Mouse (Mus musculus): ENCODE data around the gene Nrxn3.

Nrxn3 gene

DNA sequence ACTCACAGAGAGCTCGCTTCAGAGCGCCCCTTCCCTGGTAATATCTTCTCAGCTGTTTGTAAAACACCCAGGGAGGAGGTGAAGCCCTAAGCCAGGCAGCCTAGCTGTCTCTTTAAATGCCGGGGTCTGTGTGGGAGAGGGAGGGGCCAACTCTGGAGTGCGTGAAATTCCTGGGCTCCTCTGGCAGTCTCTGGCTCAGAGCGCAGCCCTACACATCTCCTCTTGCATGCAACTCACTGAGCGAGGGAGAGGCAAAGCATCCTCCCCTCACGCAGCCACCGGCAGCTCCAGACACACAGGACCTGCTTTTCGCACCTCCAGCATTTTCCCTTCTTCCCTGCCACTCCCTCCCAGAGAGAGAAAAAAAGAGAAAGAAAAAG is at the start of gene Nrxn3:
Gene Nrxn3 (plus strand): TSS at position 186 of the 380 bp plus-strand sequence.
- no peak for DNase-seq (ENCODE audit: low spot score in 2 of 2)

DNA sequence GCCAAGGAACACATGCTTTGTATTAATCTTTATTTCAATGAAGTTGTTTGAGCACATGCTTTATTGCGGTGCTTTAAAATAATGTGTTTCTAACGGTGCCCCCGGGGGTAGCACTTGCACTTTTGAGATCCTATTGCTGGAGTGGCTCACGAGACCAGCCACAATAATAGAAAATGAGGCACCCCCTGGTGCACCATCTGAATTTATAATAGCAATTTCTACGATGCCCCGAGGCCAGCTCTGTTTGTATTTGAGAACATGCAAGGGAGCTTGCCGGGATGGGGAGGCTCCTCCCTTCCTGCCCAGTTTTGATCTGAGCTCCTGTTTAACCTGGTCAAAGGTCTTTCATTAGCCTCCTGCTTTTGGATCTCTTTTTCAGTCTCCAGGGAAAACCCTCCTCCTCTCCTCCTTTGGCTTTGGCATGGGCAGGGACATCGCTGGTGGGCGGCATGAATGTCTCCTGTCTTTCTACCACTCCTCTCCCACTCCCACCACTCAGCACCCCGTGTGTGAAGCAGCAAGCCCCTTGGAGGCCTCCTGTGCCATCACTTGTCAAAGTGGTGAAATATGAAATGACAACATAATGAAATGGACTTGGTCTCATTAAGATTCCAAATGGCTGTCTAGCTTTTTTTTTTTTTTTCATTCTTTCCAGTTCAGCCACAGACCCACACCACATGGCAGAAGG is 18.4 kb upstream of the Nrxn3 start:
- no peak for DNase-seq (ENCODE audit: low spot score in 2 of 2)

DNA sequence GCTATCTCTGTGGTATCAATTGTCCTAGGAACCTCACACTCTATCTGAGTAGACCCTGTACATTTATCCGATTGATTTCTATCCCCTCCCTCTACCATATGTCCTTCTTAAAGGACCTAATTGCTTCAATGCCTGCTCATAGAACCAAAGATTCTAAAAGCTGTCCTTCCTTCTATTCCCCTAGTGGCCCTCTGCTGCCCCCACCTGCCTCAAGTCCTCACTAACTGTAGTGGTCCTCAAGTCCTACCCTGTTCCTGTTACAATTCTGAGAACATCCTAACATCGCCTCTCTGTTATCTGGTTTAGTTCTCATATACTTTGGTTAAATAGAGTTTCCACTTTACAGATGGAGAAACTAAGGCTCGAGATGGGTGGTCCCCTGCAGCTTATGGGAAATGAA is 16.7 kb upstream of the Nrxn3 start:
- no peak for DNase-seq (ENCODE audit: low spot score in 2 of 2)

DNA sequence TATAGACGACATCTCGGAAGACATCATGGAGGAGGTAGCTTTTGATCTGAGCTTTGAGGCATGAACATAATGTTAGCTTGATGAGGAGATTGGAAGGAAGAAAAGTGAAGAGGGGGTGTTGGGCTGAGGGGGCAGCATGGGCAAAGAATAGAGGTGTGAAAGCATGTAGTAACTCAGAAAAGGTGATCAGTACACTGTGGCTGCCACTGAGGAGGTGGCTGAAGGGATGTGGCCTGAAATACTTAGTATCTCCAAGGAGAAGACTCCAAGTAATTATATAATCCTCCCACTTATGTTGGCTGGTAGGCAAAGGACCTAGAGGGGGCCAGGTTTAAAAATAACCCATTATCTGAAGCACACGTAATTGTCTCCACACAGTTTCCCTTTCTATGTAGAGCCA is 14.9 kb upstream of the Nrxn3 start:
- DNase-seq (ENCODE audit: low spot score in 2 of 2): no peak

DNA sequence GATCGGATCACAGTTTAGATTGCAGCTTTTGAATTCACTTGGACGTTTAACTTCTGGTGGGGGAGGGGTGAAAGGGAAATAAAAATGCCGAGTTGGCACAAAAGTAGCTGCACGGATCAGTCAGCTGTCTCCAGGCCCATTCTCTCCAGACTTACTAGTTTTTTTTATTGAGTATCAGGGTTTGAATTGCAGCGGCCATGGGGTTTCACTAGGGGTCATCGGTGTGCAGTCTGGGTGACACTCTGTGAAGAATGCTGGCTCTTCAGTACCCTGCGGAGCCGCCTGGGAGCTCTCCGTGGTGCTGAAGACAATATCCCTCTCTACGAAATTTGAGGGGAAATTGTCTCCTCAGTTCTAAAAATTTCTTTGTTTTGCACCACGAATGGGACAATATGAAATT is 13.5 kb upstream of the Nrxn3 start:
- no peak for DNase-seq (ENCODE audit: low spot score in 2 of 2)

DNA sequence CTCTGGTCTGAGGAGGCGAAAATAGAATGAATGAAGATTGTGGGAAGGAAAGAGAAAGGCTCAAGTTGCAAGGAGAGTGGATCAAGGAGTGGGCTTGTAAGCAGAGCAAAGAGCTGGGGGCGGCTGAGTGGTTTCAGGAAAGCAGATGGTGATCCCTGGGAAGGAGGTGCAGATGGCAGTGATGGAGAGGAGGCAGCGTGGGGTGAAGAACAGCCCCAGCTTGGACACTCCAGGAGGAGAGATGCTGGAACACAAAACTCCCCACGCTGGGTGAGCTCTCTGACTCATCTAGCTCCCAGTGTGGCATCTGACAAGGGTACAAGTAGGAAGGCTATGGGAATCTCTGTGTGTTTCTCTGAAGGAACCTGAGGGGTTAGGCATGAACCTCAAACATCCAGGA is 9.2 kb upstream of the Nrxn3 start:
- DNase-seq (ENCODE audit: low spot score in 2 of 2): no peak

DNA sequence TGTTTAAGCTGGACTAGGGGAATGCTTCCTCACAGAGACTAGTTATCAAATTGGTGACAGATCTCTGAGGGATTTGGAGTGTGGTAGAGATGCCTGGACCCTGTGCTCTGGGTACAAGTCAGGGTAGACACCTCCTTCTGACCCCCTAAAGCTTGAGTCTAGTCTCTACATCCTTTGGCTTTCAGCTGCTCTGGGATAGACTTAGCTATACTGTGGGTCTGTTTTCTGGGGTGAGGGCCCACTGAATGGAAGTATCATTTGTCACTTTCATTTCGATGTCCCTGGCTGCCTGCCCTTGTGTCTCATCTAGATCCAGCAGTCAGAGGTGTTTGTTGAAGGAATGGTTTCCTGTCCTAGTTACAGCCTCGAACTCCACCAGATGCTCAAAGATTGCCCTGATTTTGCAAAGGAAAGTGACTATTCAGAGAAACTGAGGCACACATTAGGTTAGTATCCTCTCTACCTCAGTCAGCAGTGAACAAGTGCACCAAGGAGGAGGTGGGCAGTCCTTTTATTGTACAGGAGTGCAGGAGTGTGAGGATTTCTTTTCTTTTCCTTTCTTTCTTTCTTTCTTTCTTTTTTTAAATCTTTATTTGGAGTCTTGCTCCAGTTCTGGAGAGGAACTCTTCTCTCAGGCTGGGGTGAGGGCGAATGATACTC is 515 bp upstream of the Nrxn3 start:
- no peak for DNase-seq (ENCODE audit: low spot score in 2 of 2)

DNA sequence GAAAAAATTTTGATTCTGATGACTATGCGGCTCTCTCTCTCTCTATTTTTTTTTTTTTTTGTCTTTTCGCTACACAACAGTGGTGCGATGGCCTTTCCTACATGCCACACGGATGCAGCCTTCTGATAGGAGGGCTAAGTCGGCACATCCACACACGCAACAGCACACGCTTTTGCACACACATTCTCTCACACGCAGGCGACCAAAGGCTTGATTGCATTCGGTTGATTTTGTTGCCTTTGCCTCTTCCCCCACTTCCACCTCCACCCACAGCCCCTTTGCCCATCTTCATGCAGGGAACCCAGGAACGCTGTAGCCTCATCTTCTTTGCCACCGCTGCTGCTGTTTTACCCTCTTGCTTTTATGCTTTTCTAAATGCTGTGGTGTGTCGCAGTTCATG is 3.6 kb downstream of the Nrxn3 start:
- no peak for DNase-seq (ENCODE audit: low spot score in 2 of 2)

DNA sequence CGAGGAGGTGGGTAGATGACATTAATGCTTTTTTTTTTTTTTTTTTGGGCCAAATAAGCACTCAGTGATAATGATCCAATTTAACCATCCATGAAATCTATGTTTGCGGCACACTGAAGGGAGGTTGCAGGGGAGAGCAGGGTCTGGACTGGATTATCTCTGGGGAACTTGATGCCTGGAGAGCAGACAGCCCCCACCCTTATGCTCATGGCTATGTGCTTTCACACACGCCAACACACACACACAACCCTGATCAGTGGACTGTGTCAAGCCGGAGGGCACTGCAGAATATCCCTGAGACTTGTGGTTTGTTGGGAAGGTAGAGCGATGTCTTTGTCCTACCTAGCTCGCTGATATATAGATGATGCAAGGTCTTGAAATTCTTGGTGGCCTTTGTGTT is 4.1 kb downstream of the Nrxn3 start:
- no peak for DNase-seq (ENCODE audit: low spot score in 2 of 2)

DNA sequence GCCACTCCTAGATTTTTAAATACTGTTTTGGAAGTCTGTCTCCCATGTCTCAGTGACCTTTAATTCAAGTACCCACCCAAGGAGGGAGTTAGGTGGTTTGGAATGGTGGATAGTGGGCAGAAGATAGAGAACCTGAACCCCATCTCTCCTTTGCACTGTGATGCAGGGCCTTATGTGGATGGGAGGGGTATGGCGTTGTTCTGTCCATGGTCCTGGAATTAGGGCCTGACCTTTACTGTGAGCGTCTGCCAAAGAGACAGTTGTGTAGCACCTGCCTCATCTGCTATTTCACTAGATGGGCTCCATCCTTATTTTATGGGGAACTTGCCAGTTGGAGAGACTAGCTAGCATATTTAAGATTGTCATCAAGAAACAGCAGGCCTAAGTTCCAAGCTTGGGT is 8.0 kb downstream of the Nrxn3 start:
- no peak for DNase-seq (ENCODE audit: low spot score in 2 of 2)

DNA sequence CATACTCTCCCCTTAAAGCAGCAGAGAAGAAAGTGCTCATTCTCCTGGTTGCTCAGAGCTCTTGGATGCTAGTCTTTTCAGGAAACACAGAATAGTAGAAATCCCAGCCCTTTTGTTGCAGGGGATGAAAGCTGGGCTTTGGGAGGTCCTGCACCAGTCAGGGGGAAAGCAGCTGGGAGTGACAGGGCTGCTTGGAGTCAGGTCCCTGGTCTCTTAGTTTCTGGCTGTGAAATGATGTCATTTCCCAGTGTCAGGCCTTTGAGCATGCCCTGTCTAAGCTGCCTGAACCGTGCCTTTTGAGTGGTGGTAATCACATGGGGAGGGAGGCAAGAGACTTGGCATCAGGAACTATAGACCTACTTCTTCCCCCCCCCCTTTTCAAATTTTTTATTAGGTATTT is 12.4 kb downstream of the Nrxn3 start:
- DNase-seq (ENCODE audit: low spot score in 2 of 2): no peak

DNA sequence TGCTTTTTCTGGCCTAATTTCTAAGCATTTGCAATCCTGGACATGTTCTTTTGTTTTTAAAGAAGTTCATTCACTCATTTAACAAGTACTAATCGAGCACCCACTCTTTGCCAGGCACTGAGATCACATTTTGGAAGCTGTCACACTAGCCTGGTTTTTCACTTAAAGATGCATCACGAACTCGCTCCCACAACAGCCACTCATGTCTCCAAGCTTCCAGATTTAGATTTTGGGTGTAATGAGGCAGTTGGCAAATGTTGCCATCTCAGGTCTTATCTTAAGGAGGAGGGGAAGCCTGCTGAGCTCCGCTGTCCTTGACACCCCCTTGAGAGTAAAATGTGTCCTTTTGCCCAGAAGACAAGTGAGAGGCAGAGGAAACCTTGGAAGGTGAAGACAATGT is 14.4 kb downstream of the Nrxn3 start:
- no peak for DNase-seq (ENCODE audit: low spot score in 2 of 2)

DNA sequence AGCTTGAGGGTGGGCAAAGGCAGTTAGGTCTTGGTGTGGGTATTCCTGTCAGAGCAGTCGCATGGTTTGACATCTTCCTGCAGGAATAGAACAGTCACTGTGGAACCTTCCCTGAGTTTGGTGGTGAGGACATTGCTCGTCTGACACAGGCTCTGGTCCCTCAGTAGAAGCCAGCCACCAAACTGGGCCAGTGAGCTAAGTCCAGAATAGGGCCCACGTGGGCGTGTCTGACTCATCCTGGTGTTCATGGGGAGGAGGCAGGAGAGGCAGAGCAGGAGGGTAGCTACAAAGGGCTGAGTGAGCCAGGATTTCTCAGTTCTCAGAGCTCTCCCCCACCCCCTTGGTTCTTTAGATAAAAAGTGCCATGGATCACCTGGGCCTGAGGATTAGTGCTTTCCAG is 15.9 kb downstream of the Nrxn3 start:
- no peak for DNase-seq (ENCODE audit: low spot score in 2 of 2)

DNA sequence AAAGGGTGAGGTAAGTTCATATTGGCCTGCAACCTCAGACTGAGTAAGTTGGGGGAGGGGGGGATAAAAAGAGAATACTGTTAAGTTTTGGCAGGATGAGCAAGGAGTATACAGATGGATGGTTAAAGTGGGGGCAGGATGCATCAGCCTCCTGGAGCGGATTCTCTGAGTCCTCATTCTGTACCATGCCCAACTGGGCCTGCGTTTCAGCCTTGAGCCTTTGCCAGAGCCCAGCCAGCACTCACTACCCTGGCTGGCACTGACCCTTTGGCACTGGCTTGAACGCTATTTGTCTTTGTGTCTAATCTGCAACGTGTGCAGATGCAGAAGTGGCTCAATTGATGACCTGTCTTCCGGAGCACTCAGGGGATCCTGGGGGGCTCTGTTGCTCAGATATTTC is 24.1 kb downstream of the Nrxn3 start:
- no peak for DNase-seq (ENCODE audit: low spot score in 2 of 2)

DNA sequence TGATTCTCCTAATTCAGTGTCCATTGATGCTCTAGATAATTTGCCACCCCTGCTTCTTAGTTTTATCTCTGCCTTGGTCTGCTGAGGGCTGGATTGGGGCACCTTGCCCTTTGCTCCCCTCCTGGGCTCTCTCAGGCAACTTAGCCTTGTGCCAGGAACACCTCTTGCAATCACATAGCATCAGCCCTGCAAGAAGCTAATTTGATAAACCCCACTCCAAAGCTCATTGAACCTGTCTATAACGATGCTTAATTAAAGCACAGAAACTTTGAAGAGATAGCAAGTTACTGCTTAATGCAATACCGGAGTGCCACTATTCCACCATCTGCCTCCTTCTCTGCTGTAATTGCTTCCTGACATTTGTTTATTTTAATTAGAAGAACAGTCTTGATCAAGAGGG is 42.1 kb downstream of the Nrxn3 start:
- DNase-seq (ENCODE audit: low spot score in 2 of 2): no peak

DNA sequence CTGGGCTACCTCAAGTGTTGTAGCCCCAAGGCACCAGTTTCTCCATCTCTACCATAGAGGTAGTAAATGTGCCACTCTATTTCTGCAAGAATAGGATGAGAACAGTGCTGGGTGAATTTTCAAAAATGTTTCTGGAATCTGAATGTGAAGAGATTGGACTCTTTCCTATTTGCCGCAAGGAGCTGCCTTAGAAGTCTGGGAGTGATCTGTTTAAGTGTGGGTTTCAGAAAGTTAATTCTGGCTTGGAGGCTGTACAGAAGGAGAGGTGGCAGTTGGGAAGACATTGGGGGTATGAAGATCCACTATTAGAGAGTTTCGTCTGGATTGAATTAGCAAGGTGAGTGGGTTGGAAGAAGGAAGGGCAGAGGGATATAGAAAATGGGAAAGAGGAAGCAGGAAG is 52.0 kb downstream of the Nrxn3 start:
- no peak for DNase-seq (ENCODE audit: low spot score in 2 of 2)

DNA sequence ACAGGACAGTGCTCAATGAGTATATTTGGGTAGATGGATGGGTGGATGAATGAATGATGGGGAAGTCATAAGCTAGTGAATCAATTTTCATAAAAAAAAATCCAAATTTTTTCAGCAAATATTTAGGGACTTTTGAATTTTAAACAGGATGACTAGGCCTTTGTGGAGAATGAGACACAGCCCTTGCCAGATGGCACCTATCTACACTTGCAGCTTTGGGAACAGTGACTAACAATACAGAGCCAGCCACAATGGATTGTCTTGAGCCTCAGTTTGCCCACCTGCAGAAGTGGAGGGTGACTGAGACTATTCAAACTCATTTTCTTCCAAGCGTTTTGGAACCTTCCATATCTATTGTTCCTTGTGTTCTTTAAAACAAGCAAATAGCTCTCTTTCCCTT is 55.4 kb downstream of the Nrxn3 start:
- DNase-seq (ENCODE audit: low spot score in 2 of 2): no peak

DNA sequence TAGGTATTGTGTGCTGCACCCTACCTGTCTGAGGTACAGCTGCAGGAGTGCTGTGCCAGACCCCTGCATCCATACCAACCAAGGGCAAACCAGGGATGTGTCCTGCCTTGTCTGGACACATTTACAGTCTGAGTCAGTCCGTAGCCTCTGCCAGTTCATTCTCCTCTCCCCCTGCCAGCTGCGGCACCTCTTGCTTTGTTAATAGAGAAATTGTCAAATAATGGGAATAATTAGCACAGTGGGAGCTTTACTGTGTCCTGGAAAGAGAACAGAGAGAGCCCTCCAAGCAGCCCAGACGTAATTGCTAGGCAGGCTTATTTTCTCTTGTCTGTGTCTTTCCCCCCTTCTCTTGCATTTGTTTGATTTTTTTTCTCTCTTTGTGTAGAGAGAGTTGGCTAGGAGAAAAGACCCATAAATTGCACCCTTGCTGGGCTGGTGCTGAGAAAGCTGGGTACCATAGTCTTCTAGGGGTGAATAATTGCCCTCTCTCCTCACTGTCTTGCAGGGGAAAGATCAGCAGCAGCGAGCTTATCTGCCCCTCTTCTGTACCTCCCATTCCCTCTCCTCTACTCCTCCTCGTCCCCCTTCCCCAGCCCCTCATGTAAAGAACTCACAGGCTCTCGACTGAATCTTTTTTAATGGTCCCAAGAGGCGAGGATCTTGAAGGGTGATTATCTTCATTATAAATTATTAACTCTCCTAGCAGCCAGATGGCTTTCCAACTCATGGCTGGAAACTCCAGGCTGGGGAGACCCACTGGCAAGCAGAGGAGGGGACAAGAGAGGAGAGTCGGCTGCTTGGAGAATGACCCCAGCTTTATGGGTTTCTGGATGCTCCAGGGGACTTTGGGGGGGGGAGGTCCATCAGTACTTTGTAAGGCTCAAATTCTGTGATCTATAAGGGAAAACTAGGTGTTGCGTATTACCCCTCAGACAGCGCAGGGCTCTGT is 61.8 kb downstream of the Nrxn3 start:
- DNase-seq (ENCODE audit: low spot score in 2 of 2): no peak

DNA sequence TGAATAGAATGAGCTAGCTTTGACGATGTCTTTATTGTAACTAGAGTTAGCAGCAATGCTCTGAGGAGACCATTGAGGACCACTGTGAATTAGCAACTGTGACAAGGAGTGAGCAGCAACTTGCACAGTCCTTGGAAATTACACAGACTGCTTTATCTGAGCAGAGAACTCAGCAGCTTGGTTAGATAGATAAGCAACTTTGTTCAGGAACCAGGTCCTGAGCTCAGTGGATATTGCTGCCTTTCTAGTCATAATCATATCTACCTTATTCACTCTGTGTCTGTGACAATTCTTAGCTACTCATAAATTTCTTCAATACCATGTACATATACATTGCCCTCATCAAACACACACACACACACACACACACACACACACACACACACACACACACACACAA is 70.6 kb downstream of the Nrxn3 start:
- no peak for DNase-seq (ENCODE audit: low spot score in 2 of 2)

DNA sequence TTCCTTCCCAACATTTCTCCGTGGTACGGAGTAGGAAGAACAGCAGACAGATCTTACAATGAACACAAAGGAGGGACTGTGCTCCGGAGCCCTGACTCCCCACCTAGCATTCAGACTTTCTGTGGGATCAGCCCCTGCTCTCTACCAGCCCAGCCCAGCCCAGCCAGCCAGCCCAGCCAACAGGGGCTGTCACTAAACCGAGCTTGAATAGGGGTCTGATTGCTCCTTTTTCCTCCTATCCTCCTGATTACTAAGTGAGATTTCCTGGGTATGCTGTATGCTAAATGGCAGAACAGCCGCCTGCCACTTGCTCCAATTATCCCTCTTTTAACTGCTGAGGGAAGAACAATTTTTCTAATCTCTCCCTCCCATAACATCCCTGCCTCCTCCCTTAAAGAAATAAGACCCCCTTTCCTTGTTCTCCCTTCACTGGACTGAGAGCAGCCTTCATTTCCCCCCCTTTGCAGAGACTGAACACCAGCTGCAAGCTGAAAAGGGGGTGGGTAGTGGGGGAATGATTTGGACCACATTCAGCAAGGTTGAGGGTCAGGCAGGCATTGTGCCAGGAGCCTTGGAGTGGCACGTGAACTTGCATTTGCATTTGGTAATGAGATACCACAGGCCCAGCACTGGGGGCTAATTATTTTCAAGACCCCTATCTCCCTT is 78.4 kb downstream of the Nrxn3 start:
- DNase-seq (ENCODE audit: low spot score in 2 of 2): no peak

DNA sequence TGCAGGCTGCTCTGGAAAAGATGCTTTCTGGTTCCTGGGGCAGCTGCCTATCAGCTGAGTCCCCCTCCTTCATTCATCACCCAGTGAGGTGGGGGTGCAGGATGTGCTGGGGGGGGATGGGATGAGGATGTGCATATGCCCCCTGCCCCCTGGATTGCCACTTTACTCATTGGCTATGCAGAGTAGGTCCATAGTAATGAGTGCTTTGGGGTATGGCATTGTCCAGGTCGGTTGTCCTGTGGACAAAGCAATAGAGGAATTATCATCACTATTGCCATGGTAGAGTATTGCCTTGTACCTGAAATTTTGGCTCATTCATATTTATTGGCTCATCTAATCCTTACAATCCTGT is 79.0 kb downstream of the Nrxn3 start:
- no peak for DNase-seq (ENCODE audit: low spot score in 2 of 2)

DNA sequence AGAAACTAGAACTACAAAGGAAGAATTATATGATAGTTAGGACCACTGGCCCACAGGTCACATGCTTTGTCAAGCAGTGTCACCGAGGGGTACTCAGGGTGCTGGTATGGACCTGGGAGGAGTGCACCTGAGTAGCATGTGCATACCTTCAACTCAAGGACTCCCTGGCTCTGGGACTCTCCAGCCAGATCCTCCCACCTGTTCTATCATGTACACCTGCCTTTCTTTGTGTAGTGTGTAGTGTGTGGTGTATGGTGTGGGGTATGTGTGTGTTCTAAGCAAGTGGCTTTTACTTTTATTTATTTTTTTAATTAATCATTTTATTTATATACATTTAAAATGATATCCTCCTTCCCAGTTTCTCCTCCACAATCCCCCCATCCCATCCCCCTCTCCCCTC is 86.3 kb downstream of the Nrxn3 start:
- no peak for DNase-seq (ENCODE audit: low spot score in 2 of 2)

Measured in spleen, postnatal 36 days (tissue).